Mouse (Mus musculus) right cerebral cortex, adult 18-20 months (tissue): ENCODE results near the gene Tsga10.

Source experiments
- DNase-seq: peaks from one replicate; pipeline ENCODE4 v3.0.0; 2022; ENCODE audit warnings: mixed read lengths

Tsga10 gene

GRCm38 (mm10) chr1:37850696-37851095 lies 15.5 kb downstream of the Tsga10 start:
- DNase-seq = no peak

- no peak for DNase-seq
Measured at GRCm38 (mm10) chr1:37846878-37847277, 19.4 kb downstream of the Tsga10 start.

GRCm38 (mm10) chr1:37831681-37832080 lies 34.5 kb downstream of the Tsga10 start:
- DNase-seq = no peak

- peak; percentile 24 for DNase-seq
Measured at GRCm38 (mm10) chr1:37802291-37802690, 63.9 kb downstream of the Tsga10 start.

GRCm38 (mm10) chr1:37800298-37800697 lies 65.9 kb downstream of the Tsga10 start:
- DNase-seq = no peak

- no peak for DNase-seq
Measured at GRCm38 (mm10) chr1:37799505-37799904, 66.7 kb downstream of the Tsga10 start.

GRCm38 (mm10) chr1:37759407-37759806 lies 106.8 kb downstream of the Tsga10 start:
- DNase-seq = no peak

- peak; percentile 49 for DNase-seq
Measured at GRCm38 (mm10) chr1:37744650-37745259, 121.5 kb downstream of the Tsga10 start.

GRCm38 (mm10) chr1:37742602-37743270 lies 123.5 kb downstream of the Tsga10 start:
- DNase-seq = no peak

- DNase-seq = no peak
Measured at GRCm38 (mm10) chr1:37742126-37742525, 124.1 kb downstream of the Tsga10 start.

GRCm38 (mm10) chr1:37740161-37740802 lies 125.9 kb downstream of the Tsga10 start:
- DNase-seq = no peak

- no peak for DNase-seq
Measured at GRCm38 (mm10) chr1:37738895-37739294, 127.3 kb downstream of the Tsga10 start.

GRCm38 (mm10) chr1:37737045-37737444 lies 129.2 kb downstream of the Tsga10 start:
- DNase-seq = no peak

GRCm38 (mm10) chr1:37735932-37736331 lies 130.3 kb downstream of the Tsga10 start:
- no peak for DNase-seq

GRCm38 (mm10) chr1:37734841-37735240 lies 131.4 kb downstream of the Tsga10 start:
- DNase-seq = no peak

GRCm38 (mm10) chr1:37729353-37729752 lies 136.9 kb downstream of the Tsga10 start:
- no peak for DNase-seq

- DNase-seq = peak; percentile 83
Measured at GRCm38 (mm10) chr1:37728053-37728452, 138.2 kb downstream of the Tsga10 start.

GRCm38 (mm10) chr1:37727186-37727585 lies 139.0 kb downstream of the Tsga10 start:
- peak; percentile 70 for DNase-seq

GRCm38 (mm10) chr1:37726426-37726825 lies 139.8 kb downstream of the Tsga10 start:
- peak; percentile 61 for DNase-seq

- DNase-seq = peak; percentile 91
Measured at GRCm38 (mm10) chr1:37725880-37726279, 140.3 kb downstream of the Tsga10 start.

- DNase-seq = peak; percentile 62
Measured at GRCm38 (mm10) chr1:37721092-37721491, 145.1 kb downstream of the Tsga10 start.

GRCm38 (mm10) chr1:37719761-37720640 lies 146.2 kb downstream of the Tsga10 start, which contains the start of gene 2010300C02Rik:
2010300C02Rik (minus strand) TSS chr1:37720085.
- DNase-seq = peak; percentile 86
